Mouse (Mus musculus): ENCODE data around the gene Cacna1a. TPM values are rescaled to one million over a fixed set of nuclear protein-coding genes. Genes with fewer than 3 reads are reported as not detected.

Gene Cacna1a
- total and polyA plus RNA-seq, 2 experiments from 2014 or later, result 4.2 to 8.6 TPM

- Histone ChIP-seq H3K9me3 (replicated peaks; ENCODE audit: control insufficient read depth, low read length) (no peaks in the 10 kb centered on the region), H3K4me3 (ENCODE audit: low read depth, low read length) (peak overlapping the region; percentile 76), H3K27me3 (ENCODE audit: control insufficient read depth, insufficient read depth, low read length) (no peaks in the 10 kb centered on the region), H3K9ac (replicated peaks; ENCODE audit: low read depth, low read length) (peak overlapping the region; percentile 88), H3K4me2 (ENCODE audit: low read depth, low read length) (peak overlapping the region; percentile 86), H3K4me1 (ENCODE audit: control insufficient read depth, insufficient read depth) (peaks cover 14% of the 10 kb centered on the region), H3K27ac (ENCODE audit: low read depth) (peak overlapping the region; percentile 93), H3K36me3 (replicated peaks; ENCODE audit: control insufficient read depth, insufficient read depth, low read length) (no peaks in the 10 kb centered on the region)
- no peak for DNase-seq (ENCODE audit: low spot score)
- no peak for ATAC-seq (ENCODE audit: insufficient read depth, low read depth)
- no peak for TF ChIP-seq EP300 (IDR thresholded peaks at IDR 0.05; ENCODE audit: low read depth)
- TF ChIP-seq CTCF (IDR thresholded peaks at IDR 0.05; ENCODE audit: low read depth), result no peak
- 7% methylated on average over 20 of the region's 20 CpGs for WGBS
Observed at GRCm38 (mm10) chr8:84660819-84661457, 272.7 kb downstream of the Cacna1a start.

- ATAC-seq (ENCODE audit: insufficient read depth, low read depth), result peak; percentile 39
- Histone ChIP-seq H3K36me3 (replicated peaks; ENCODE audit: control insufficient read depth, insufficient read depth, low read length) (no peaks in the 10 kb centered on the region), H3K9me3 (replicated peaks; ENCODE audit: control insufficient read depth, low read length) (no peaks in the 10 kb centered on the region), H3K27ac (ENCODE audit: low read depth) (peak overlapping the region; percentile 93), H3K4me2 (ENCODE audit: low read depth, low read length) (peak overlapping the region; percentile 86), H3K4me3 (ENCODE audit: low read depth, low read length) (peak overlapping the region; percentile 76), H3K9ac (replicated peaks; ENCODE audit: low read depth, low read length) (peak overlapping the region; percentile 88), H3K27me3 (ENCODE audit: control insufficient read depth, insufficient read depth, low read length) (no peaks in the 10 kb centered on the region), H3K4me1 (ENCODE audit: control insufficient read depth, insufficient read depth) (peaks cover 10% of the 10 kb centered on the region)
- 0 out of 2 replicates have a peak, but pooled peaks have one; percentile 47 for TF ChIP-seq EP300 (IDR thresholded peaks at IDR 0.05; ENCODE audit: low read depth)
- no peak for TF ChIP-seq CTCF (IDR thresholded peaks at IDR 0.05; ENCODE audit: low read depth)
- peak; percentile 87 for DNase-seq (ENCODE audit: low spot score)
- 2% methylated on average over 24 of the region's 24 CpGs for WGBS
Observed at GRCm38 (mm10) chr8:84661458-84661871, 273.2 kb downstream of the Cacna1a start.

DNA sequence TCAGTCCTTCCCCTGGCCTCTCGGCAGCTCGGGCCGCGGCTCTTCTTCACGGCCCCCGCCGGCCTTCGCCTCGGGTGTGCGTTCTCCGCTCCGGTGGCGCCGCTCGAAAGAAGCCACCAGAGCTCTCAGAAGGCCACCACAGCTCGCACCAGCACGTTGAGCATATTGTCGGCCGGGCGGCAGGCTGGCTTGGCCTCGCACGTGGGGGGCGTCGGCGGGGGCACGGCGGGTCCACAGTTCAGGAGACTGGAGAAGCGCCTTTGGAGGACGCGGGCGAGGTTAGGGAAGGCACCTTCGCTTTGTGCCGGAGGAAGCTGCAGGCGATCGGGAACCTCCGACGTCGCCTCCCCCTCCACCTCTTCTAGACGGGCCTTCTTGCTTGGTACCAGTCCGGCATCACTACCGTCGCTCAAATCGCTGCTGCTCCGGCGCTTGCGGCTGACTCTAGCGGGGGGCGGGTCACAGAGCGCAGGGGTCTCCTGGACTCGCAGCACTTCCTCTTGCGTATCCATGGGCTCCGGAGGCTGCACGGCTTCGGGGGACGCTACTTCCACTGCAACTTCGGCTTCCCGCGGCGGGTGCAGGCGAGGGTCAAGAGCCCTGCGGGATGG lies 273.8 kb downstream of the Cacna1a start:
- Histone ChIP-seq H3K27ac (ENCODE audit: low read depth) (peak overlapping the region; percentile 93), H3K36me3 (replicated peaks; ENCODE audit: control insufficient read depth, insufficient read depth, low read length) (no peaks in the 10 kb centered on the region), H3K4me1 (ENCODE audit: control insufficient read depth, insufficient read depth) (peaks cover 10% of the 10 kb centered on the region), H3K9me3 (replicated peaks; ENCODE audit: control insufficient read depth, low read length) (no peaks in the 10 kb centered on the region), H3K4me2 (ENCODE audit: low read depth, low read length) (peak overlapping the region; percentile 86), H3K4me3 (ENCODE audit: low read depth, low read length) (peak overlapping the region; percentile 76), H3K27me3 (ENCODE audit: control insufficient read depth, insufficient read depth, low read length) (no peaks in the 10 kb centered on the region), H3K9ac (replicated peaks; ENCODE audit: low read depth, low read length) (peak overlapping the region; percentile 88)
- DNase-seq (ENCODE audit: low spot score), result peak; percentile 24
- under 1% methylated on average over 56 of the region's 61 CpGs for WGBS
- peak; percentile 7 for ATAC-seq (ENCODE audit: insufficient read depth, low read depth)
- no peak for TF ChIP-seq EP300 (IDR thresholded peaks at IDR 0.05; ENCODE audit: low read depth)
- no peak for TF ChIP-seq CTCF (IDR thresholded peaks at IDR 0.05; ENCODE audit: low read depth)

DNA sequence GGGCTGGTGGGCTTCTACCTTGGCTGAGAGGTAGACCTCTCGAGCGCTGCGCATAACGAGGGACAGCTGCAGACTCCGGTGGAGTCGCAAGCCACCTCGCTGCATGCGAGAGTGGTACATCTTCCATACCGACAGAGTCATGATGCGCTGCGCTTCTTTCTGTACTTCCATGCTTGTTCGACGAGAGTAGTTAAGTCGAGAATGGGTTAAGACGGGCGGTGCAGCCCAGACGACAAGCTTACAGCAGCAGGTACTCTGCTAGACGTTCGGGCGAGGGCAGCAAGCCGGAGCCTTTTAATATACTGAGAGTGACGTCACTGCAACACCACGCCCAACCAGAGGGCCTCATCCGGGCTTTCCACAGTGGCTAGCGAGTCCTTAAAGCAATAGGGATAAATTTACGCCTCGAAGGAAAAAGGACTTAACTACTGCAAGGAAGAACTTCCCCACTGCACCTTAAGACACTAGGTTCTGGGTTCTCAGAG lies 274.4 kb downstream of the Cacna1a start, which contains the start of gene Ier2:
Gene Ier2, minus strand, starts transcription at position 272 of the 485 bp plus-strand sequence.
- ATAC-seq (ENCODE audit: insufficient read depth, low read depth), result peak; percentile 75
- WGBS, result under 1% methylated on average over 27 of the region's 27 CpGs

GRCm38 (mm10) chr8:84663483-84664327 lies 275.5 kb downstream of the Cacna1a start:
- peak; percentile 95 for DNase-seq (ENCODE audit: low spot score)
- Histone ChIP-seq H3K27ac (ENCODE audit: low read depth) (peak overlapping the region; percentile 93), H3K27me3 (ENCODE audit: control insufficient read depth, insufficient read depth, low read length) (no peaks in the 10 kb centered on the region), H3K36me3 (replicated peaks; ENCODE audit: control insufficient read depth, insufficient read depth, low read length) (no peaks in the 10 kb centered on the region; the same call in 1 of the 2 replicates), H3K9me3 (replicated peaks; ENCODE audit: control insufficient read depth, low read length) (no peaks in the 10 kb centered on the region), H3K4me2 (ENCODE audit: low read depth, low read length) (peak overlapping the region; percentile 86), H3K4me3 (ENCODE audit: low read depth, low read length) (peak overlapping the region; percentile 76), H3K9ac (replicated peaks; ENCODE audit: low read depth, low read length) (peak overlapping the region; percentile 88), H3K4me1 (ENCODE audit: control insufficient read depth, insufficient read depth) (peaks cover 10% of the 10 kb centered on the region)
- 3% methylated on average over 42 of the region's 43 CpGs for WGBS
- peak; percentile 80 for ATAC-seq (ENCODE audit: insufficient read depth, low read depth)
- TF ChIP-seq EP300 (IDR thresholded peaks at IDR 0.05; ENCODE audit: low read depth) (no peak), CTCF (IDR thresholded peaks at IDR 0.05; ENCODE audit: low read depth) (no peak)

More for the DNA sequence above, 274.4 kb downstream of the Cacna1a start, which contains the start of gene Ier2:
- TF ChIP-seq EP300 (IDR thresholded peaks at IDR 0.05; ENCODE audit: low read depth), result peak; percentile 84; the same call in 1 of the 2 replicates
- no peak for TF ChIP-seq CTCF (IDR thresholded peaks at IDR 0.05; ENCODE audit: low read depth)
- H3K4me3 ChIP-seq (ENCODE audit: low read depth, low read length), result peak within 1 kb of the TSS; percentile 76
- peak; percentile 95 for DNase-seq (ENCODE audit: low spot score)
- H3K9me3 ChIP-seq (replicated peaks; ENCODE audit: control insufficient read depth, low read length), result no peaks in the 10 kb centered on the region
- peaks cover 10% of the 10 kb centered on the region for H3K4me1 ChIP-seq (ENCODE audit: control insufficient read depth, insufficient read depth)
- peak within 1 kb of the TSS; percentile 93 for H3K27ac ChIP-seq (ENCODE audit: low read depth)
- peak within 1 kb of the TSS; percentile 86 for H3K4me2 ChIP-seq (ENCODE audit: low read depth, low read length)
- H3K9ac ChIP-seq (replicated peaks; ENCODE audit: low read depth, low read length), result peak within 1 kb of the TSS; percentile 88
- no peaks in the 10 kb centered on the region for H3K36me3 ChIP-seq (replicated peaks; ENCODE audit: control insufficient read depth, insufficient read depth, low read length)
- H3K27me3 ChIP-seq (ENCODE audit: control insufficient read depth, insufficient read depth, low read length), result no peaks in the 10 kb centered on the region
